Mouse (Mus musculus) Patski (cell line): ENCODE measurements at regions not wholly inside any gene's neighbourhood (a gene's known extent, or its start where the extent isn't known, plus 50 kb on each side); places are given as distances from the start of the nearest gene placed in this dataset.
"Not testable (repeated sequence)": the region's sequence is repeated elsewhere in the genome, so short reads cannot be mapped to it uniquely, and the experiment has no call there.

Source experiments
- ATAC-seq: fragments of 100-300 bp; one replicate; pipeline ENCODE4 v1.8.0; 2021
- CTCF ChIA-PET: fragments of 350-600 bp; sonication (Branson Sonifier 250); formaldehyde crosslinking; loops from one replicate; lab custom pipeline; 2022; ENCODE audit warnings: inconsistent platforms; lab: Charles Lee
- POLR2A ChIA-PET: fragments of 350-600 bp; sonication (Branson Sonifier 250); formaldehyde crosslinking; loops from one replicate; lab custom pipeline; 2022; ENCODE audit warnings: antibody characterized with exemption, inconsistent platforms; lab: Charles Lee
- DNase-seq: peaks from one replicate; pipeline ENCODE4 v3.0.0-alpha.2; 2011; ENCODE audit warnings: low read depth, low spot score
- H3K27me3 ChIP-seq: fragments of 371-371 bp; one replicate; pipeline ENCODE4 v1.5.1; 2021
- CTCF ChIP-seq: fragments of 100-300 bp; IDR thresholded peaks from one replicate; pipeline ENCODE4 v1.5.1; 2021
- in situ Hi-C: fragments of 300-500 bp; cut with MboI; formaldehyde crosslinking; loops from 3 replicates; pipeline ENCODE4 v1.11.1; 2018; ENCODE audit warnings: low pct_unique_long_range_greater_than_20kb, mixed read lengths

DNA sequence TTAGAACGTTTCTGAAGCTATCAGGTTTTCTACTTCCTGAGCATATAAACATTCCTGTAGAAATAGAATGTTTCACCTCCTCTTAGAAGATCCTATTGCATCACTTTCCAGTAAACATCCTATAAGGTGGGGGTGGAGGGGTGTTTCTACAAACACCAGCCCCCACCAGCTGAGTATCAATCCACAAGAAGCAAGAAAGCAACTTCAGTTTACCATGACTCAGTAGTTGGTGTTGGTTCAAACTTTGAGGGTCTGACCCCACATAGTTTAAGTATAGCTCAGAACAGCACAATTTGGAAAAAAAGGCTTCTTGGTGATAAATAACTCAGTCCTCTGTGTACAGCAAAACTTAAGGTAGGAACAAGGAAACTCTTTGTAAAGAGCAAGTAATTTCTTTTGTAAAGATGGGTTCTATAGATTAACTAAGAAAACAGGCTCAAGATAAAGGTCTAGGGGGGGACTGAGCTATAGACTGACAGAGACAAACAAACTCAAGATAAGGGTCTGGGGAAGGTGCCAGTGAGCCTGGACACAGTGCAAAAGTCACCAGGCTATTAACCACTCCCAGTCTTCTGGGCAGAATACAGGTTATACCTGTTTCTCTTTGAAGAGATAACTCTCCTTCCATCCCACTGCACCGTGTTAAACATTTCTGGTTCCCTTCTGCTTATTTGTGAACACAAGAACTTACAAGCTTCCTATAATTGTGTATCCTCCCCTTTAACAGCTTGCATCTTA is 218.9 kb upstream of the Atp10a start:
- DNase-seq, result no peak
- no peak for ATAC-seq
- in situ Hi-C loops, result no loop called here
- POLR2A ChIA-PET, result no interaction called here
- CTCF ChIA-PET, result interaction anchor here (0.7 kb wide), 1 partner anchor 670 kb away, joined by 3 read pairs; no protein-coding TSS in a partner anchor
- no peaks in the 10 kb centered on the region for H3K27me3 ChIP-seq
- no peak for TF ChIP-seq CTCF

DNA sequence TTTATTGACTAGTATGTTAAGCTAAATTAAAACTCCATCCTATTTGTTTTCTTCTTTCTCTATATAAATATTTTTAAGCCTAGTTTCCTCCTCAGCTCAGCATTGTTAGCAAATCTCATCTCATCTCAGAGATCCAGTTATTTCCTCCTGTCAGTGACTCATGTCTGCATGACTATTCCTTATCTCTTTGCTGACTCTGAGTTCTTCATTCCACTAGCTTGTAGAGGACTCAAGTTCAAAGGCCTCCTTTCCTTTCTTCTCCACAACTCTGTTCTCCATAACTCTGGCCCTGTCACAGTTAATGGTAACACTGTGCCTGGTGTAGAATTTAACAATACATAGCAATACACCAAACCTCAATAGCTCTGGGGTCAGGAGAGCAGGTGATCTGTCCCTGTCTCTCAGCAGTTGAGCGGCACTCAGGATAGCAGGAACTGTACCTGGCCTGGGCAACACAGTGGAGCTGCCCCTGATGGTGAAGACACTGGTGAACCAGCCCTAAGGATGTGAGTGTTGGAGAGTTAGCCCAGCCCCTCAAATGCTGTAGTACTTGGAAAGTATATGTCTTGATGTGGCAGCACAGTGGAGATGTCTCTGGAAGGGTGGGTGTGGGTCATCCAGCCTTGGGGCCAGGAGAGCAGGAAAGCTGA is 213.3 kb upstream of the Atp10a start:
- ATAC-seq (no peak), DNase-seq (no peak)
- CTCF ChIA-PET, result no interaction called here
- no peak for TF ChIP-seq CTCF
- H3K27me3 ChIP-seq, result no peaks in the 10 kb centered on the region
- in situ Hi-C loops, result no loop called here
- POLR2A ChIA-PET, result no interaction called here

DNA sequence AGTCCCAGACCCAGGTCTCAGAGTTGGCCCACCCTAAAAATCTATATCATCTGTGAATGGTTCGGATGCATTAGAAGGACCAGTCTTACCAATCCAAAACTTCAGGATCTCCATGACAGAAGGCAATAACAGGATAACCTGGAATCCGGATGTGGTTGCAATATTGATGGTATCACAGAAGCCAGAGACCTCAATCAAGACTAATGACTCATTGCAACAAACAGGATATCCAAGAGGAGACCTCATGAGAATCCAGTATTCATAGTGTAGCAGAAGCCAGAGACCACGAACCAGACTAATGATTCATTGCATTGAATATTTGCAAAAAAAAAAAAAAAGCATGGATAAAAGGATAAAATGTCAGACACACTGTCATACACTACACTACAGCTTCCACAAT is 212.7 kb upstream of the Atp10a start:
- no peaks in the 10 kb centered on the region for H3K27me3 ChIP-seq
- no peak for ATAC-seq
- in situ Hi-C loops, result no loop called here
- no peak for TF ChIP-seq CTCF
- DNase-seq, result no peak
- ChIA-PET CTCF (no interaction called here), POLR2A (no interaction called here)

DNA sequence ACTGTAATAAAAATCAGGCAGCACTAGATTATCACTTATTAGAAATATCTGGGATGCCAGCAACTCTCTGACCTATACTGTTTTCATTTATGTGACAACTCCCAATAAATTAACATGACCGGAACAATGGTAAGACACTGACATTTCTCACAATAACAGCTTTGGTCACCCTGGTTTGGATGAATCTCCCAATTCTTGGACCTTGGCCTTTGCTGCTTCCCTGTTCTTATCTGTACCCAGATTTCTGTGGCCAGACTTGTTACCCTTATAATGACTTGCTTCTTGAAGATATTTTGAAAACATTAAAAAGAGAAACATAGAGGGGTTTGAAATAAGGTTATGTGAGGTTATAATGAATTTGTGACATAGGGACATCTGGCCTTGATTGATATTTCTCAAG is 210.2 kb upstream of the Atp10a start:
- ChIA-PET POLR2A (no interaction called here), CTCF (no interaction called here)
- DNase-seq (no peak), ATAC-seq (no peak)
- in situ Hi-C loops, result no loop called here
- no peaks in the 10 kb centered on the region for H3K27me3 ChIP-seq
- no peak for TF ChIP-seq CTCF

DNA sequence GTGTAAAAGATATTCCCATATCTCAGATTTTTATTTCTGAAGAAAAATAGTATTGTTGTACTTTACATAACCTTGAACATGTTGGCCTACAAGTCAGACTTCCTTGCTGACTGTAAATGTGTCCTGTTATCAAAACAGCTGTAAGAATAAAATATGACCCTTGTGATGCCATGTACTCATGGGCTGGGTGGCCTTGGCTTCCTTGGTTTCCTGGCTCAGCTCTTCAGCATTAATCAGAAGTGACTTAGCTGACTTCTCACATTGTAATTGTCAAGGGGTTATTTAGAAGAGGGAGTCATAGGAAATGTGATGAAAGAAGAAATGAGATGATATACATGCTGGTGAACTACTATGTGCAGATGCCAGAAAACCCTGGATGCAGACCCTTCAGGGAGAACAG is 209.7 kb upstream of the Atp10a start:
- ChIA-PET CTCF (no interaction called here), POLR2A (no interaction called here)
- TF ChIP-seq CTCF, result no peak
- H3K27me3 ChIP-seq, result no peaks in the 10 kb centered on the region
- no peak for DNase-seq
- in situ Hi-C loops, result no loop called here
- no peak for ATAC-seq

DNA sequence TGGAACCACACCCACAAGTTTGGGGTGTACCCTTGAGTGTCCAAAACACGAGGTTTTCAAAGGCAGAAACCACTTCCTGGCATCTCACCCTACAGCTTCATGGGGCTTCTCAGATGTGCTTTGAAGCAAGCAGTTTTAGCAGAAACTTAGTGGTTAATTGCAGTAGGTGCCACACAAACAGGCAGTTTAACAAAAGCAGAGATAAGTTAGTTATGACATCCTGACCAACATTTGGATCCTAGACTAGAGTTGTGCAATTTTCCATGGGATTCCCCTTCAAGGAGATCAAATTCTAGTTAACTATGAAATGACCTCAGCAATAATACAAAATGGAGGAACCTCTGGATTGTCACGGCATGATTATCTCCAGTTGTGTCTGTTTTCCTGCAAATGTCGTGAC is 207.2 kb upstream of the Atp10a start:
- ATAC-seq, result no peak
- no peak for DNase-seq
- ChIA-PET CTCF (no interaction called here), POLR2A (no interaction called here)
- no peaks in the 10 kb centered on the region for H3K27me3 ChIP-seq
- in situ Hi-C loops, result no loop called here
- no peak for TF ChIP-seq CTCF

DNA sequence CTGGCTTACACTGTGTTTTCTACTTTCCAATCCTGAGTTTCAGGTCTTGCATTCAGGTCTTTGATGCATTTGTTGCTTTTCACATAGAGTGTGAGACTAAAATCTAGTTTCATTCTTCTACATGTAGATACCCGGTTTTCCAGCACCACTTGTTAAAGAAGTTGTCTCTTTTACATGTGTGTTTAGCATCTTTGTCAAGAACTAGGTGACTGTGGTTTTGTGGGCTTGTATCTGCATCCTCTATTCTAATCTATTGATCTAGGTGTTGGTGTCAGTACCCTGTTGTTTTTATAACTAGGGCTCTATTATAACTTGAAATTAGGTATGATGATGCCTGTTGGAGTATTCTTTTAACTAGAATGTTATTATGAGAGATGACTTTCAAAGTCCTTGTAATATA is 204.0 kb upstream of the Atp10a start:
- no peaks in the 10 kb centered on the region for H3K27me3 ChIP-seq
- TF ChIP-seq CTCF, result no peak
- DNase-seq, result no peak
- CTCF ChIA-PET, result no interaction called here
- POLR2A ChIA-PET, result no interaction called here
- in situ Hi-C loops, result no loop called here
- ATAC-seq, result no peak

DNA sequence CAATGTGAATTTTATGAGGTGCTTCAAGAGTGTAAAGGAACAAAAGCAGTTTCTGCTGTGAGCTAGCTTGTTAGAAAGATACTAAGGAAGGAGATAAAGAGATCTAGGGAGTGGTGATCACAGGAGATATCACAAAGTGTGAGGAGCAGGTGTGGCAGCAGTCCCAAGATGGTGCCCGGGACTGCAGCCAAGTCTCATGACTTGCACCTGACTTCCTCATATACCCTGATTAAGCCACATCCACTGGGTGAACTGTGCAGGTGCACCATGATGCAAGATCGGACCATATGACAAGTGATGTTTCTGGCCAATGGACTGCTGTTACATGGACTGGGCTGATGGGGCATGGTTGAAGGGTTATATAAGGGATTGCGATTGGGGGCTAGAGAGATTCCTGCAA is 197.8 kb upstream of the Atp10a start:
- in situ Hi-C loops, CTCF ChIA-PET, POLR2A ChIA-PET, H3K27me3 ChIP-seq, DNase-seq, ATAC-seq: not testable (repeated sequence)

DNA sequence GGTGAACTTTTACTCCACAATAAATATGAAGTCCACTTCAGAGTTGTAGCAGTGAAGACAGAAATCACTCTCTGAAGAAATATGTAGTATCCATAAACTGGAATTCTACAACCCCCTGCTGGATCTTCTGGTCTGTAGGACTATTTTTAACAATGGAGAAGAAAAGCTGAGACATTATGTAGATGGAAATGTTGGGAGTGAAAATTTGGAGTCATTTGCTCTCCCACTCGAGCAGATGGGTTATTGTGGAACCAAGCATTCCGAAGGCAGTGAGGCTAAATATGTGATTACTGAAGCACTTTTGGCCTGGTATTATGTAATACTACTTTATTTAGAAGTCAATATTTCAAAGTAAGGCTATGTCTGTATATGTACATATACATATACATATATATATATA is 195.0 kb upstream of the Atp10a start:
- ChIA-PET POLR2A (no interaction called here), CTCF (no interaction called here)
- no peak for DNase-seq
- in situ Hi-C loops, result no loop called here
- no peak for ATAC-seq
- TF ChIP-seq CTCF, result no peak
- no peaks in the 10 kb centered on the region for H3K27me3 ChIP-seq

DNA sequence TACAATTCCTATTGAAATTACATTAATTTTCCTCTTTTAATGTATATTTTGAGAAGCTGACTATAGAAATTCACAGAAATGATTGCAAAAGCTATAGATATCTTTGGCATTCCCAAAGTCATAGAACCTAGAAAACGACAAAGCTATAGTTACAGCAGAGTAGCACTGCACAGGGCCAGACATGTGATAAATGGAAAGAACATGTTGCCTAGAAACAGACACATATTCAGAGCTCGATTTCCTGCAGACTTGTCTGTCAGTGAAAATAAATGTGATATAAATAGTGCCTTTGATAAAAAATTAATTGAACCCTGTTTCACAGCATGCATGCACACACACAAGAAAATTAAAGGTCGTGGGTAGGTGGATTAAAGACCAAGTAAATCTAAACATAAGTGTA is 182.8 kb upstream of the Atp10a start:
- DNase-seq, result no peak
- no peak for ATAC-seq
- in situ Hi-C loops, result no loop called here
- no peaks in the 10 kb centered on the region for H3K27me3 ChIP-seq
- ChIA-PET CTCF (no interaction called here), POLR2A (no interaction called here)
- no peak for TF ChIP-seq CTCF

DNA sequence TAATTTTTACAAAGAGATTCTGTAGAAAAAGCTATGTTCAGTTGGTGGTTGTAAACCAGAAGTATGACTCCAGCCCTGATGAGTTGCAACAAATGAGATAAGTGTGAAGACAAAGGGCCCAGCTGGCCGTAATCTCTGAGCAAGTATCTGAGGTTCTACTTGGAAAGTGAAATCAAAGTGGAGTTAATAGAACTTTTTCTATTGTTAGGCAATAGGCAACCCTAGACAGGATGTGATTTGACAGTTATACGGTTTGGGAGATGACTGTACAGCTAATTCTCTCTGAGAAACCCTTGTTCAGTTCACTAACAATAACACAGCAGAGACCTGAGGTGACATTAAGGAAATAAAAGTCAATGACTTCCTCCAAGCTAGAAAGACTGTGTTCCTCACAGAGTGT is 180.8 kb upstream of the Atp10a start:
- no peaks in the 10 kb centered on the region for H3K27me3 ChIP-seq
- no peak for TF ChIP-seq CTCF
- in situ Hi-C loops, result no loop called here
- ChIA-PET POLR2A (no interaction called here), CTCF (no interaction called here)
- no peak for DNase-seq
- no peak for ATAC-seq

DNA sequence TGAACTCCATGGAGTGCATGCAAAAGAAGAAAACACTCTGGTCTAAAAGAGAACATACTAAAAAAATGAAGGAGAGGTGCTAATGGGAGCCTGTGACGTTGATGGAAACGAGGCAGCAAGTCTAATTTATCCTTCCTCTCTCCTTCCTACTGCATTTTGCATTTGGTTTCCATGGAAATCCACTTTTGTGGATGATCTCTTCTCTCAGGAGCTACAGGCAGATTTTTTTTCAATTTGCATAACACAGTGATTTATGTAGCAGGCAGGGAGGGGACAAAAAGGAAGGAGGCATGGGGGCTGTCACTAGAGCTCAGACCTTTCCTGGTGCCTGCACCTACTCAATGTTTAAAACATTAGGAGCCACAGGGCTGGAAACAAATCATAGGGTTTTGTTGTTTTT is 167.7 kb upstream of the Atp10a start:
- no peaks in the 10 kb centered on the region for H3K27me3 ChIP-seq
- ChIA-PET POLR2A (no interaction called here), CTCF (no interaction called here)
- ATAC-seq (no peak), DNase-seq (no peak)
- no peak for TF ChIP-seq CTCF
- in situ Hi-C loops, result no loop called here
